Mouse (Mus musculus): ENCODE data around the gene Hsf5.
A peak's percentile ranks its signal among the peaks of the same experiment; 100 is the strongest.

Hsf5 gene

DNA sequence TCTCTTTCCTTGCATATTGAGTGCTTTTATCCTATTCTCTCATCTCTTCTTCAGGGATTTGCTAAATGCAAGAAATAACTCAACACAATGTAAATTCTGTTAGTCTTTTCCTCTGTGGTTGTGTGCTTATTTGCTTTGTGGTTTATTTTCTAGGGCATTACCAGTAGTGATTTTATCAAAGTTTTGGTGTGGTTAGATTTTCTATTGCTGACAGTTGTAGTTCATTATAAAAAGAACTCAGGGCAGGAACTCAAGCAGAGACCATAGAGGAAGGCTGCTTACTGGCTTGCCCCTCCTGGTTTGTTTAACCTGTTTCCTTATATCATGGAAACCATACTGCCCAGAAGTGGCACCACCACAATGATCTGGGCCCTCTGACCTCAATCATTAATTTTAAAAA, 25.9 kb downstream of the Hsf5 start:
- DNase-seq = no peak

GRCm38 (mm10) chr11:87654693-87655092, 37.7 kb downstream of the Hsf5 start:
- no peak for DNase-seq

GRCm38 (mm10) chr11:87659216-87659615, 42.3 kb downstream of the Hsf5 start:
- DNase-seq = peak; percentile 58

GRCm38 (mm10) chr11:87662407-87662806, 45.4 kb downstream of the Hsf5 start, which contains the start of gene Rnf43:
TSS of gene Rnf43 (plus strand) at chr11:87662722.
- DNase-seq = peak; percentile 96

GRCm38 (mm10) chr11:87662822-87663221, 45.9 kb downstream of the Hsf5 start:
- DNase-seq = no peak

GRCm38 (mm10) chr11:87663948-87664347, 47.0 kb downstream of the Hsf5 start:
- DNase-seq = no peak

- DNase-seq = no peak
These were observed 47.6 kb downstream of the Hsf5 start for GRCm38 (mm10) chr11:87664521-87664920.

DNA sequence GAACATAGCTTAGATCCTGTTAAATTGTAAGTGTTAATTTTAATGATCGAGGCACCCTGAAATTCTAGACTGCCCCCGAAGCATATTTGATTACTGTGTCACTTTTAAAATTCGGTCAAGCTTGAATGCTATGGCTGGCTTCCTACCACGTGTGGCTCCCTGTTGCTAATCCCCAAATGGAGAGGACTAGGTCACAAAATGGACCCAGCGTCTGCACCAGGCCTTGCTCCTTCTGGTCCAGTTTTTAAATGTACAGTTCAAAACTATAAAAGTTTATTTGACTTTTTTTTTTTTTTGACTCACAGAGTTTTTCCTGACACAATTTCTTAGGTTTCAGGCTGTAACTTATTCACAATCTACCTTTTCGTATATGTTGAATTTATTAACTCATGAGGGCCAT, 48.3 kb downstream of the Hsf5 start:
- DNase-seq = no peak

DNA sequence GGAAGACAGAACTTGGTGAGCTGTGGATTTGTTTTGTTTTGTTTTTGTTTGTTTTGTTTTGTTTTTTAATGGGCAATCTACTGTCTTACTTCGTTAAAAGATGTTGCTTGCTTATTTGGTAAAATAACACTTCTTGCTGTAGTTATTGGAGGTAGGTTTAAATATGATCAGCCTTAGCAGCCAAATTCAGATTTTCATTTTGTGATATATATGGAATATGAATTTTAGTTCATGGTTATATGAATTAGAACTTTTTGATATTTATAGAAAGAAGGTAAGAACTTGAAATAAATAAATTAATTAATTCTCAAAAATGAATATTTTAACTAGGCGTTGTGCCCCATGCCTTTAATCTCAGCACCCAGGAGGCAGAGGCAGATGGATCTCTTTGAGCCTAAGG, 48.7 kb downstream of the Hsf5 start:
- DNase-seq = no peak

GRCm38 (mm10) chr11:87666256-87667035, 49.5 kb downstream of the Hsf5 start:
- peak; percentile 40 for DNase-seq

DNA sequence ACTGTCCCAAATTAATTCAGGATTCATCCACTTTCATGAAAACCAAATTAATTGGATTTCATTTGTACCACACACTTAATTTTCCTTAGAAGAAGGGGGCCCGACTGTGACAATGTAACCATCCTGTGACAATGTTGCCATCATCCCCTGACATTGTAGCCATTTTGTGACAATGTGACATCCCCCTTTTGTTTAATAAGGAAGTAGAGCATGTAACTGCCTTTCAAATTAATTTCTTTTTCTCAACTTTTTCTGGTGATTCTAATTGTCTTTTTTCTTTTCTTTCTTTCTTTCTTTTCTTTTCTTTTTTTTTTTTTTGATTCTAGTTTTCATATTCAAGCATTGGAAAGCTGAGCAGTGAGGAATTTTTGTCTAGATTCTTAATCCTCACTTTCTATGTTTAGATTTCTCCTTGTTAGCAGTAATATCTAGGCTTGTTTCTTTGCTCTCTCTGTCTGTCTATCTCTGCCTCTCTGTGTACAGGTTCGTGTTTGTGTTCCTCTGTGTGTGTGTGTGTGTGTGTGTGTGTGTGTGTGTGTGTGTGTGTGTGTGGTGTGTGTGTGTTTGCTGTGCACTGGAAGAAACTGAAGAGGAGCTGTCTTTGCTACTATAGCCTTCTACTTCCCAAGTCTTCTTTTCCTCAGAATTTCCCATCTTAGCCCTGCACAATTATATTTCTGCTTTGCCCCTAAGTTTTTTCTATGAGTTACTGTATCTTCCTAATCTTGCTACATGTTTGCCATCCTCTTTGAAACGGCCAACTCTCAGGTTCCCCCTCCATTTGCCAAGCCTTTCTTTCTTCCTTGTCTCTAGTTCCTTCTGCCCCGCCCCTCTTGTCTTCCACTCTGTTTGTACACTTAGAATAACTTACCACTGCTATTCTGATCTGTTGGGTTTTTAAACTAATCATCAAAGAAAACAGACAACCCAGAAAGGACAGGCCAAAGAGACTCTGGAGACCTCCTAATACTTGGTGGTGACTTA, 50.4 kb downstream of the Hsf5 start:
- DNase-seq = peak; percentile 35

DNA sequence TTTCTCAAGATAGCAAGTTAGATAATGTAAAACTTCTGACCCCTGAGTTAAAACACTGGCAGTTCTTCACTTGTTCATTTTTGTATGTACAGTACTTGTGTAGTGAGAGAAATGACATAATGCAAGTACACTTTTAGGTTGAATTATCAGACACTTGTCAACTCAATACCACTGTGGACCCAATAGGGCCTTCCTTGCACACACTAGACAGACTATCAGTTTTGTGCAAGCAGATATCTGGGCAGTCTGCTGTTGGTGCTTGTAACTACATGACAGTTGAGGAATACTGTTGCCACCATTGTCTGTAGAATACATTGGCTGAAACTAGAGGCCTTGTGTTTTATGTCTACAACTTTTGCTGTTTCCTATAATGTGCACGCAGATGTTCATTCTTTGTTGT, 56.3 kb downstream of the Hsf5 start:
- no peak for DNase-seq

DNA sequence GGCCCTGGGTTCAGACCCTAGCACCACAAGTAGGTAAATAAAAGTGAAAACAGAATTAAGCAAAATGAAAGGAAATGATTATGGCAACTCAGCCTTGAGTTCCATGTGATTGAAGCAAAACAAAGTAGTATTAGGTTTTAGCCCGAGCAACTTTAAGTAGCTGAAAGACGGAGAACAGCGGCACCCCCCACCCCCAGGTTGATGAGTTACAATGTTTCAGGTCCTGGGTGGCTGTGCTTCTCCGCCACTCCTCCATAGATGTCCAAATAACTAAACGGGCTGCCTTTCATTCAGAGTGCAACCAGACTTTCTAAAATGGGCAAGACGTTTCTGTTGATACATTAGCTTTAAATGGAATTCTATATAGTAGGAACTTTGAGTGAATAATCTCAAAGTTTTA, 58.6 kb downstream of the Hsf5 start:
- no peak for DNase-seq

DNA sequence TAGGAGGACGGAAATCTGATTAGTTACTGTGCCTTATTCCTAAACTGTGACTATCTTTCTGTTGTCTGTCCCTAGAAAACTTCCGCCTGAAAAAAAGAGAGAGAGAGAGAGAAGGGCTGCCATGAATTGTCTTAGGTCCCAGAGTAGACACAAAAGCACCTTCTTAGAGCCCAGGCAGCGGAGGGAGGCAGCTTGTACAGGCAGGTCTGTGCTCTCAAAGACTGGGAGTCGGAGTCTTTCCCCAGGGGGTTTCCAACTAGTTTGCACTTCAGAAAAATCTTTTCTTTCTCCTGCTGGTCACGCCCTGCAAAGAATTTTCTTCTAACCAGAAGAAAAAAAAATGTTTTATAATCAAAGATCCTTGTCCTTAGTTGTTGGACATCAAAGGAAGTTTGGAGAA, 60.8 kb downstream of the Hsf5 start:
- DNase-seq = no peak

DNA sequence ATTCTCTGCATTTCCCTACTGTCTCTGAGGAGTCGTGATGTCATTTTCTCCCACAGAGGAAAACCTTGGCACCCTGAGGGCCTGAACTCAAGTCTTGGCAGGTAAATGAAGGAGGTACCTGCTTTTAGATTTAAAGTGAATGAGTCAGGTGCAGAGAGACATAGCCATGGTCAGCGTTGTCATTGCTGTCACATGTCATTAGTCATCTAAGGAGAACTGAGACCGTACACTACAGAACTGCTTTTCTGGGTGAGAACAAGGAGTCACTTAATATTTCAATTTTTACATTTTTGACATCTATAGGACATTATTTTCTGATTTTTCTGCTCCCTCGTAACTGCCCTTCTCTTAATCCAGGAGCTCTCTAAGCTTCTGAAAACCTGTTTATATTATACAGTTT, 61.6 kb downstream of the Hsf5 start:
- DNase-seq = no peak

DNA sequence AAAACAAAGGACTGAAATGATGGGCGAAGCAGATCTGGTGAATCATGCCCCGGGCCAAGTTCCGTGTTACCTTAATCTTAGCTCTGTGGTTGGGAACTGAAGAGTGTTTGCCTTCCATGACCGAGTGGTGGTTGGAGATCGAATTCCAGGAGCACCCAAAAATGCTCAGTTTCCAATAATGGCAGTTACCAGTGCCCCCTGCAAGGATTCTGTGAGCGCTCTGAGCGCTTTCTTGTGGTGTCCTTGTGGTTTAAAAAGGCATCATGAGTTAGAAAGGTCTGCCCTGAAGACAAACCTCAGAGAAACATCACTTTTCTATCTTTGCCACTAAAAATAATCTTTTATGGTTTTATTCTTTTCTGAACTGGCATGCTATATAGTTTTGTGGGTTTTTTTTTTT, 62.0 kb downstream of the Hsf5 start:
- no peak for DNase-seq

- peak; percentile 19 for DNase-seq
These were observed 63.8 kb downstream of the Hsf5 start for GRCm38 (mm10) chr11:87680786-87681185.

DNA sequence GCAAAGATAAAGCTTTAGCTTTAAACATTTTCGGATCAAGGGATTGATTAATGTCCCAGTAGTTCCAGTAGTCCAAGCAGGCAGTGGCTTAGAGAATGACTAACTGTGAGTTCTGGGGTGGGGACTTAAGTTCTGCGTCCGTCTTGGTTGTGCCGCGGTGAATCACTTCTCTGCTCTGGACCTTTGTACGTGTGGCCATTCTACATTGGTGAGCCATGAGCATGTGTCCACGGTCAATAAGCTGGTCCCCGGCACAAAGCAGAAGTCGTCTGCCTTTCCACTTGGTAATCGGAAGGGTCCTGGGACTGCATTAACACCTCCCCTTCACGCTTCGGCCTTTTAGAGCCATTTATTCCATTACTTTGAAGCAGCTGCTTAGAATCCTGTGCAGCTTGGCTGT, 65.1 kb downstream of the Hsf5 start:
- DNase-seq = no peak

DNA sequence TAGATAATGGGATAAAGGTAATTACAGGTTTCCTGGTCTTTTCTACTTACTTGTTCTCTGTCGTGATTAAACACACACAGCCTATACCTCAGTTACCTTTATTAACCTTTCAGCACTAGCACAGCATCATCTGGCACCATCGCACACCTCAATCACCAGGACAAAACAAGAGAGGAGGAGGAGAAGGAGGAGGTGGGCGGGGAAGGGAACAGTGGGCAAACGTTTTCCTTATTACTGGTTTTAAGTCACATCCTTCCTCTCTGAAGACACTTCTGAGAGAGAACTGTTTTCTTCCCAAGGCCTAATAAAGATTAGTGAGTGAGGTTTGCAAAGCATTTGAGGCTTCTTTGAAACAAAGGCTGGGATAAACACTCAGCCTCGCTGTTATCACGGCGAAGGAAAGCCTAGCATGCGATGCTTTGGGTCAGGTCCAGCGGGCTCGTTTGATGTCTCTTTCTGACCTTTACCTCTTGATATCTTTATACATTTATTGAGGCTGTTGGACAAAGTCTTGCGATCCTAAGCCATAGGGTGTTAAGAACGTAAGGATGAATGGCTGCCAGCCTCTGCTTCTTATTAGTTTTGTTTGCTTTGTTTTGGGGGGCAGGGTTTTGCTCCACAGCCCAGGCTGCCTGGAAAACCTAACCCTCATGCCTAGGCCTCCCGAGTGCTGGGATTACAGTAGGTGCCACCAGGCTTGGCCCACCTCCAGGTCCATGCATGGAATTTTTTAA, 66.0 kb downstream of the Hsf5 start:
- no peak for DNase-seq

- DNase-seq = no peak
These were observed 69.4 kb downstream of the Hsf5 start for GRCm38 (mm10) chr11:87686407-87686806.

DNA sequence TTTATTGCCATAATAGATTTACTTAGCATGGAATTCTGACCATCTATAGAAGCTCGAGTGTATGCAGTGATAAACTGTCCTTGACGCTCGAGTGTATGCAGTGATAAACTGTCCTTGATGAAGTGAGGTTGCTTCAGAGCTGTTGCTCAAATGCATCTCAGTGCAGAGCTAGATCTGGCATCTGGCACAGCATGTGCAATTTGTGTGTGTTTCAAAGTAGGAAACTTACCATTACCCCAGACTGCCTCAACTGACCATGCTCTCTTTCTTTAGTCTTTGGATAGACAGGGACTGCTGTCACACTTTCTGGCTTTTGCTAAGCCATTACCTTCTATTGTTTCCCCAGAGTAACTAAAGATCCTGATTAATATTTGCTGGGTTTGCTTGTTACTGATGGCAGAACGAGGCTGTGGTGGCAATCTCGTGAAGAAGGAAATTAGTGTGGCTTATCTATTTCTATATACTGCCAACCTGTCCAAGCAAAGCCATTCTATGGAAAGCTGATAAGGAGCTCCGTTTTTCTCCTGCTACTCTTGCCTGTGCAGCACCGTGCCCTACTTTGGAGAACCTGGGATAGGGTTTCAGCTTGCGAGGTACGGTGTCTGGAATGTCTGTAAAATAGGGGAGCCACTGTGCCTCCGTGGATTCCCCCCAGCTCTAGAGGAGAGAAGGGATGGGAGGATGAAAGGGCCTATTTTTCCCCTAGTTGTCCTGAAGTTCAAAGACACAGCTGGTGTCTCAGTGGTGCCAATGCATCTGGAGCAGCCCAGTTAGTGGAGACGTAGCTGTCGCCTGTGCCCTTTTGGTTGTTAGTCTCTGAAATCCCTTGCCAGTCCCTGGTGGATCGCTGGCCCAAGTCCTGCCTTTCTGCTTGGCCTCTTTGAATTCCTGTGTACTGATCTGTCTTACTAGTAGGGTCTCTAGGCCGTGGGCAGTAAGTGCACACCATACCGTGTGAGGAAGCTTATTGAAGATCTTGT, 70.6 kb downstream of the Hsf5 start:
- DNase-seq = no peak

Measured in lung, postnatal 36 days (tissue).